ENCODE assay signal across 10 mouse cellular contexts in genomic region chr3:119256516-119256915, GRCm38 (mm10).
DNase-seq lines count a peak whose midpoint lies in the region; ATAC-seq and TF ChIP-seq lines count a peak whose summit lies in the region.
"Had no signal": no experiment of that assay in that cellular context is flagged by ENCODE, and none has a peak within 500 bp of the region (broad histone marks: within the 10 kb centered on the region; RNA-seq: fewer than 3 reads in every experiment).

No protein-coding gene starts in this region.

- no peak overlapping the region for H3K4me3 ChIP-seq in lung, postnatal 0 days (ENCODE audit: low read depth, low read length)
- no peak overlapping the region for H3K4me3 ChIP-seq in limb, embryonic 10.5 days
- H3K4me3 ChIP-seq: myocyte had no signal

- no peak for ATAC-seq in lung, postnatal 0 days
- ATAC-seq in megakaryocyte, adult 5-6 weeks (ENCODE audit: poor library complexity, severe bottlenecking), result no peak

- no peak for TF ChIP-seq EP300 in lung, postnatal 0 days (IDR thresholded peaks at IDR 0.05)

- peak; percentile 8 to 10 for DNase-seq in cerebellum, postnatal 36 days
- no peak for DNase-seq in cerebellum, adult 9-11 months
- DNase-seq in lung, postnatal 0 days (ENCODE audit: low spot score), result no peak
- no peak for DNase-seq in lung, postnatal 36 days
- peak; percentile 35 for DNase-seq in embryo, embryonic 10.5 days (ENCODE audit: low spot score)
- DNase-seq in retina, embryonic 14.5 days (ENCODE audit: low spot score), result peak; percentile 32
- no peak for DNase-seq in limb, embryonic 10.5 days (ENCODE audit: low spot score)
- DNase-seq: heart, adult 18-20 months had no signal

- WGBS in lung, postnatal 0 days, result 43% methylated on average over 5 of the region's 5 CpGs
- WGBS in limb, embryonic 10.5 days, result 56% methylated on average over 5 of the region's 5 CpGs

- no peaks in the 10 kb centered on the region for H3K9me3 ChIP-seq in lung, postnatal 0 days (ENCODE audit: low read length)
- H3K9me3 ChIP-seq in limb, embryonic 10.5 days (replicated peaks), result no peaks in the 10 kb centered on the region

- H3K9ac ChIP-seq in lung, postnatal 0 days (replicated peaks; ENCODE audit: low read depth), result no peak overlapping the region

- H3K27me3 ChIP-seq in lung, postnatal 0 days (replicated peaks; ENCODE audit: insufficient read depth, low read length), result no peaks in the 10 kb centered on the region
- H3K27me3 ChIP-seq in limb, embryonic 10.5 days (ENCODE audit: low read depth, poor library complexity, severe bottlenecking), result no peaks in the 10 kb centered on the region

- peak; percentile 52 for TF ChIP-seq CTCF in lung, postnatal 0 days (IDR thresholded peaks at IDR 0.05)

- no peak overlapping the region for H3K4me2 ChIP-seq in lung, postnatal 0 days (replicated peaks; ENCODE audit: low read depth, low read length)

- no peaks in the 10 kb centered on the region for H3K4me1 ChIP-seq in lung, postnatal 0 days (ENCODE audit: insufficient read depth, low read depth, low read length)
- H3K4me1 ChIP-seq in limb, embryonic 10.5 days, result no peaks in the 10 kb centered on the region

- H3K27ac ChIP-seq in lung, postnatal 0 days (ENCODE audit: low read length), result no peak overlapping the region
- H3K27ac ChIP-seq in limb, embryonic 10.5 days, result no peak overlapping the region

- H3K36me3 ChIP-seq in lung, postnatal 0 days (ENCODE audit: insufficient read depth, low read length), result no peaks in the 10 kb centered on the region
- H3K36me3 ChIP-seq in limb, embryonic 10.5 days, result no peaks in the 10 kb centered on the region

Comparison
In these comparisons a context has a peak if more than half of its experiments do, and no peak if none do; other contexts are left out.
1. DNase-seq: peak in cerebellum, postnatal 36 days (2 of 2), embryo, embryonic 10.5 days (single experiment) and retina, embryonic 14.5 days (single experiment); none in cerebellum, adult 9-11 months (single experiment), lung, postnatal 0 days (single experiment), lung, postnatal 36 days (single experiment) and limb, embryonic 10.5 days (single experiment).